12 mouse cellular contexts compared by ENCODE assay signal in the genomic region with DNA sequence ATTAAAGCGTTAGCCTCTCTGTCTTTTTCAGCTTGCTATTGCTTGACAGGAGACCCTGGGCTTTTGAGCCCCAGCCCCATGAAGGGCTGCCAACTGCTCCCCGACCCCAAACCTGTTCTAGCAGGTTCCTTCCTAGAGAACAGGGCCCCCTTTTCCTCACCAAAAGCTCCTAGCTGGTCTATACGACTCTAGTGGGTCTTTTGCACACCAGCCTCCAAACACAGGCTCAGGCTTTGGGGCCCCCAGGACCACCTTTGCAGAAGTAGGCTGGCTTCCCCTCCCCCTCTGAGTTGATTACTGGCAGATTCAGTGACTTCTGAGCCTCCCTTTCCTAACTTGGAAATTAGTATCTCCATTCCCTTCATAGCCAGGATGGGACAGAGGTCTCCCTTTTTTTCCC. TPM values are rescaled to one million over a fixed set of nuclear protein-coding genes. Genes with fewer than 3 reads are reported as not detected.
A peak's percentile ranks its signal among the peaks of the same experiment; 100 is the strongest.
DNase-seq lines count a peak whose midpoint lies in the region; ATAC-seq and TF ChIP-seq lines count a peak whose summit lies in the region.
"Had no signal": no experiment of that assay in that cellular context is flagged by ENCODE, and none has a peak within 500 bp of the region (broad histone marks: within the 10 kb centered on the region; RNA-seq: fewer than 3 reads in every experiment).

No protein-coding gene starts in this region.

- peaks cover 43% of the 10 kb centered on the region for H3K4me1 ChIP-seq in forebrain, embryonic 10.5 days
- H3K4me1 ChIP-seq in limb, embryonic 10.5 days = peaks cover 44% of the 10 kb centered on the region
- H3K4me1 ChIP-seq in neural tube, embryonic 13.5 days (replicated peaks) = peaks cover 27% of the 10 kb centered on the region

- peak overlapping the region; percentile 57 for H3K4me3 ChIP-seq in left cerebral cortex, adult 2 months
- H3K4me3 ChIP-seq in forebrain, embryonic 10.5 days = peak overlapping the region; percentile 71
- peak overlapping the region; percentile 68 for H3K4me3 ChIP-seq in limb, embryonic 10.5 days
- peak overlapping the region; percentile 47 for H3K4me3 ChIP-seq in neural tube, embryonic 13.5 days

- no peaks in the 10 kb centered on the region for H3K9me3 ChIP-seq in forebrain, embryonic 10.5 days
- H3K9me3 ChIP-seq in limb, embryonic 10.5 days (replicated peaks) = no peaks in the 10 kb centered on the region
- no peaks in the 10 kb centered on the region for H3K9me3 ChIP-seq in neural tube, embryonic 13.5 days

- H3K27me3 ChIP-seq in forebrain, embryonic 10.5 days (ENCODE audit: poor library complexity, severe bottlenecking) = peaks cover 47% of the 10 kb centered on the region
- peaks cover 45% of the 10 kb centered on the region for H3K27me3 ChIP-seq in limb, embryonic 10.5 days (ENCODE audit: low read depth, poor library complexity, severe bottlenecking)
- H3K27me3 ChIP-seq in neural tube, embryonic 13.5 days = peaks cover 21% of the 10 kb centered on the region

- TF ChIP-seq CTCF in left cerebral cortex, adult 2 months (IDR thresholded peaks at IDR 0.05) = no peak

- 0 out of 2 replicates have a peak, but pooled peaks have one; percentile 9 for ATAC-seq in neural tube, embryonic 13.5 days (ENCODE audit: low read depth)
- no peak for ATAC-seq in erythroid progenitor cell, adult 5-6 weeks (replicated peaks; ENCODE audit: low FRiP score, poor library complexity, severe bottlenecking)

- peak overlapping the region; percentile 82 for H3K4me2 ChIP-seq in neural tube, embryonic 13.5 days

- DNase-seq in left cerebral cortex, adult 2 months (ENCODE audit: extremely low spot score in 1 of 2, low spot score in 2 of 2) = no peak
- DNase-seq in left cerebral cortex, postnatal 36 days (ENCODE audit: low spot score in 2 of 2) = no peak
- no peak for DNase-seq in forebrain, embryonic 10.5 days (ENCODE audit: extremely low spot score, low spot score)
- peak; percentile 40 for DNase-seq in limb, embryonic 10.5 days (ENCODE audit: low spot score)
- no peak for DNase-seq in gastrocnemius, adult 8-10 months (ENCODE audit: low spot score in 2 of 2)
- DNase-seq in c-Kit-positive CD71-positive TER-119-positive erythroid progenitor cells, embryonic 14.5 days (ENCODE audit: low spot score) = no peak
- DNase-seq: cerebellum, postnatal 25 days; lung, postnatal 14 days had no signal

- H3K9ac ChIP-seq in neural tube, embryonic 13.5 days = peak overlapping the region; percentile 70

- H3K27ac ChIP-seq in left cerebral cortex, adult 2 months = peak overlapping the region; percentile 98
- H3K27ac ChIP-seq in forebrain, embryonic 10.5 days = peak overlapping the region; percentile 85
- peak overlapping the region; percentile 83 for H3K27ac ChIP-seq in limb, embryonic 10.5 days
- H3K27ac ChIP-seq in neural tube, embryonic 13.5 days (replicated peaks) = no peak overlapping the region
- H3K27ac ChIP-seq: kidney, postnatal 0 days had no signal

- WGBS in forebrain, embryonic 10.5 days = 10% methylated on average over 3 of the region's 3 CpGs
- 11% methylated on average over 3 of the region's 3 CpGs for WGBS in limb, embryonic 10.5 days
- 3% methylated on average over 3 of the region's 3 CpGs for WGBS in neural tube, embryonic 13.5 days

- intact Hi-C loops in left cerebral cortex, adult 2 months (cut with DNase I) = loop anchor here (2.0 kb wide), 1 partner anchor 26 kb away; no protein-coding TSS in a partner anchor
- intact Hi-C loops in left cerebral cortex, postnatal 36 days (cut with DNase I) = no loop called here

- no peaks in the 10 kb centered on the region for H3K36me3 ChIP-seq in forebrain, embryonic 10.5 days (replicated peaks)
- H3K36me3 ChIP-seq in limb, embryonic 10.5 days = no peaks in the 10 kb centered on the region
- H3K36me3 ChIP-seq in neural tube, embryonic 13.5 days = no peaks in the 10 kb centered on the region

RNA-seq across cellular contexts. Expression of gene Camkv, which starts 1.4 kb away (rescaled TPM):
- 100 to 1,000 TPM; 330 to 356 TPM for total RNA-seq in left cerebral cortex, adult 2 months (2021)
- total RNA-seq in left cerebral cortex, postnatal 36 days (2021) = 100 to 1,000 TPM; 353 to 360 TPM
- polyA plus RNA-seq in forebrain, embryonic 10.5 days (2016; fragmentation: Nextera tagmentation; extraction: Ambion mirVana) = 17.5 and 18.6 TPM in 2 replicates
- polyA plus RNA-seq in limb, embryonic 10.5 days (2016; fragmentation: Nextera tagmentation; extraction: Ambion mirVana) = 7.5 and 9.9 TPM in 2 replicates
- polyA plus RNA-seq in neural tube, embryonic 13.5 days (2015; fragmentation: Nextera tagmentation; extraction: Ambion mirVana) = 11.4 and 12.8 TPM in 2 replicates
- total RNA-seq in gastrocnemius, adult 8-10 months (2022) = under 1 TPM; 0.20 to 0.46 (median 0.35) TPM
- total RNA-seq in erythroid progenitor cell, adult 5-6 weeks (2015; ENCODE audit: low replicate concordance) = not detected in 2 replicates
- 0.13 TPM in 1 of 2 replicates, not detected in the other for total RNA-seq in erythroid progenitor cell, adult 5-6 weeks (2017; ENCODE audit: low replicate concordance)

RNA-seq across cellular contexts. Expression of gene Actl11, which starts 8.6 kb away (rescaled TPM):
- not detected for total RNA-seq in left cerebral cortex, adult 2 months (2021)
- total RNA-seq in left cerebral cortex, postnatal 36 days (2021) = not detected
- not detected in 2 replicates for polyA plus RNA-seq in forebrain, embryonic 10.5 days (2016; fragmentation: Nextera tagmentation; extraction: Ambion mirVana)
- not detected in 2 replicates for polyA plus RNA-seq in limb, embryonic 10.5 days (2016; fragmentation: Nextera tagmentation; extraction: Ambion mirVana)
- polyA plus RNA-seq in neural tube, embryonic 13.5 days (2015; fragmentation: Nextera tagmentation; extraction: Ambion mirVana) = not detected in 2 replicates
- not detected for total RNA-seq in gastrocnemius, adult 8-10 months (2022)
- not detected in 2 replicates for total RNA-seq in erythroid progenitor cell, adult 5-6 weeks (2015; ENCODE audit: low replicate concordance)
- total RNA-seq in erythroid progenitor cell, adult 5-6 weeks (2017; ENCODE audit: low replicate concordance) = not detected in 2 replicates
- total RNA-seq: adrenal gland, adult 2 months had no signal
- polyA plus RNA-seq: adrenal gland, adult 2 months; kidney, postnatal 0 days had no signal

RNA-seq across cellular contexts. Expression of gene Traip, which starts 13.1 kb away (rescaled TPM):
- 10 to 100 TPM in 1 of 2 experiments, 1 to 10 TPM in 1; 9.5 to 10.9 TPM for total RNA-seq in left cerebral cortex, adult 2 months (2021)
- 10 to 100 TPM in 1 of 2 experiments, 1 to 10 TPM in 1; 7.8 to 16.5 TPM for total RNA-seq in left cerebral cortex, postnatal 36 days (2021)
- polyA plus RNA-seq in forebrain, embryonic 10.5 days (2016; fragmentation: Nextera tagmentation; extraction: Ambion mirVana) = 40.8 and 46.3 TPM in 2 replicates
- 43.2 and 45.9 TPM in 2 replicates for polyA plus RNA-seq in limb, embryonic 10.5 days (2016; fragmentation: Nextera tagmentation; extraction: Ambion mirVana)
- polyA plus RNA-seq in neural tube, embryonic 13.5 days (2015; fragmentation: Nextera tagmentation; extraction: Ambion mirVana) = 6.7 and 8.7 TPM in 2 replicates
- total RNA-seq in gastrocnemius, adult 8-10 months (2022) = 1 to 10 TPM in 1 of 4 experiments, under 1 TPM in 3; 0.47 to 1.6 (median 0.57) TPM
- 12.6 and 19.3 TPM in 2 replicates for total RNA-seq in erythroid progenitor cell, adult 5-6 weeks (2015; ENCODE audit: low replicate concordance)
- 50.4 and 51.5 TPM in 2 replicates for total RNA-seq in erythroid progenitor cell, adult 5-6 weeks (2017; ENCODE audit: low replicate concordance)

RNA-seq across cellular contexts. Expression of gene Mst1r, which starts 30.2 kb away (rescaled TPM):
- total RNA-seq in left cerebral cortex, adult 2 months (2021) = under 1 TPM; 0.68 to 0.91 TPM
- 1 to 10 TPM in 1 of 2 experiments, under 1 TPM in 1; 0.81 to 2.6 TPM for total RNA-seq in left cerebral cortex, postnatal 36 days (2021)
- polyA plus RNA-seq in forebrain, embryonic 10.5 days (2016; fragmentation: Nextera tagmentation; extraction: Ambion mirVana) = 0.49 and 0.60 TPM in 2 replicates
- 0.30 and 1.2 TPM in 2 replicates for polyA plus RNA-seq in limb, embryonic 10.5 days (2016; fragmentation: Nextera tagmentation; extraction: Ambion mirVana)
- polyA plus RNA-seq in neural tube, embryonic 13.5 days (2015; fragmentation: Nextera tagmentation; extraction: Ambion mirVana) = 2.9 and 3.4 TPM in 2 replicates
- 1 to 10 TPM in 1 of 4 experiments, under 1 TPM in 3; 0.43 to 1.4 (median 0.82) TPM for total RNA-seq in gastrocnemius, adult 8-10 months (2022)
- not detected in 2 replicates for total RNA-seq in erythroid progenitor cell, adult 5-6 weeks (2015; ENCODE audit: low replicate concordance)
- not detected in 2 replicates for total RNA-seq in erythroid progenitor cell, adult 5-6 weeks (2017; ENCODE audit: low replicate concordance)

RNA-seq across cellular contexts. Expression of gene Uba7, which starts 38.5 kb away (rescaled TPM):
- 1 to 10 TPM; 2.6 to 3.8 TPM for total RNA-seq in left cerebral cortex, adult 2 months (2021)
- total RNA-seq in left cerebral cortex, postnatal 36 days (2021) = 1 to 10 TPM; 2.4 to 3.9 TPM
- 6.8 and 10.0 TPM in 2 replicates for polyA plus RNA-seq in forebrain, embryonic 10.5 days (2016; fragmentation: Nextera tagmentation; extraction: Ambion mirVana)
- polyA plus RNA-seq in limb, embryonic 10.5 days (2016; fragmentation: Nextera tagmentation; extraction: Ambion mirVana) = 18.6 and 22.5 TPM in 2 replicates
- 7.6 and 9.3 TPM in 2 replicates for polyA plus RNA-seq in neural tube, embryonic 13.5 days (2015; fragmentation: Nextera tagmentation; extraction: Ambion mirVana)
- total RNA-seq in gastrocnemius, adult 8-10 months (2022) = 1 to 10 TPM; 2.2 to 2.7 (median 2.5) TPM
- total RNA-seq in erythroid progenitor cell, adult 5-6 weeks (2015; ENCODE audit: low replicate concordance) = 365 and 400 TPM in 2 replicates
- total RNA-seq in erythroid progenitor cell, adult 5-6 weeks (2017; ENCODE audit: low replicate concordance) = 262 and 332 TPM in 2 replicates

Comparison
In these comparisons a context has a peak if more than half of its experiments do, and no peak if none do; other contexts are left out.
1. RNA of gene Camkv, which starts 1.4 kb away (total RNA-seq): 353 to 360 TPM in left cerebral cortex, postnatal 36 days and 330 to 356 TPM in left cerebral cortex, adult 2 months; 0.13 TPM in erythroid progenitor cell, adult 5-6 weeks and 0.20 to 0.46 TPM in gastrocnemius, adult 8-10 months; every median in the first group is over 100 times any median in the second.
2. Peak in every context shown above with its lines, with median percentiles within 50 percentile points of each other: H3K4me3 ChIP-seq.